Mouse (Mus musculus): ENCODE measurements at regions not wholly inside any gene's neighbourhood (a gene's known extent, or its start where the extent isn't known, plus 50 kb on each side); places are given as distances from the start of the nearest gene placed in this dataset.

GRCm38 (mm10) chr8:88455434-88456020 is 65.6 kb upstream of the Nkd1 start:
- TF ChIP-seq GATA1 (IDR thresholded peaks at IDR 0.05; ENCODE audit: borderline replicate concordance, low read length) (no peak), FLI1 (IDR thresholded peaks at IDR 0.05; ENCODE audit: low read length) (no peak)
